Mouse (Mus musculus) liver, embryonic 16.5 days (tissue): Measurements from ENCODE around the gene Fahd2a. TPM values are rescaled to one million over a fixed set of nuclear protein-coding genes. Genes with fewer than 3 reads are reported as not detected.

ENCODE experiments used
- ATAC-seq: fragments of 200-750 bp; cut with Nextera tagmentation; 2 replicates; pipeline ENCODE4 v1.8.0; 2017; ENCODE audit warnings: low read depth, mild to moderate bottlenecking, moderate number of reproducible peaks, moderate library complexity
- H3K27ac ChIP-seq: fragments of 300-500 bp; sonication (generic); 2 replicates; pipeline ENCODE4 v1.5.1; 2014; ENCODE audit warnings: mild to moderate bottlenecking, low read length
- H3K27me3 ChIP-seq: fragments of 300-500 bp; sonication (generic); 2 replicates; pipeline ENCODE4 v1.6.1; 2014; ENCODE audit warnings: low read depth, low read length, mixed read lengths; ENCODE audit not compliant: control insufficient read depth, insufficient read depth
- H3K36me3 ChIP-seq: fragments of 300-500 bp; sonication (generic); 2 replicates; pipeline ENCODE4 v1.6.1; 2014; ENCODE audit warnings: mild to moderate bottlenecking; ENCODE audit not compliant: control insufficient read depth, insufficient read depth
- H3K4me1 ChIP-seq: fragments of 300-500 bp; sonication (generic); 2 replicates; pipeline ENCODE4 v1.6.1; 2014; ENCODE audit warnings: low read depth, low read length, mixed read lengths; ENCODE audit not compliant: control insufficient read depth
- H3K4me2 ChIP-seq: fragments of 300-500 bp; sonication (generic); 2 replicates; pipeline ENCODE4 v1.6.1; 2014; ENCODE audit warnings: low read depth, low read length, mixed read lengths
- H3K4me3 ChIP-seq: fragments of 300-500 bp; sonication (generic); 2 replicates; pipeline ENCODE4 v1.5.1; 2014; ENCODE audit warnings: low read depth, mild to moderate bottlenecking, low read length
- H3K9ac ChIP-seq: fragments of 300-500 bp; sonication (generic); 2 replicates; pipeline ENCODE4 v1.6.1; 2014; ENCODE audit warnings: low read depth, low read length
- H3K9me3 ChIP-seq: fragments of 300-500 bp; sonication (generic); replicated peaks from 2 replicates; pipeline ENCODE4 v1.6.1; 2016; ENCODE audit warnings: low read length; ENCODE audit not compliant: control insufficient read depth
- WGBS: fragments of 180-500 bp; shearing (Covaris S2); extraction: QIAGEN DNeasy Blood & Tissue Kit; methylation state at CpG from one replicate; pipeline ENCODE4 v1.1.7; 2014; ENCODE audit not compliant: insufficient replicate concordance; 5-methylcytosine and 5-hydroxymethylcytosine counted together
- polyA plus RNA-seq: library from polyadenylated mRNA; unstranded; fragments of >200 nt; fragmentation: Nextera tagmentation; extraction: Ambion mirVana; gene quantifications from 2 replicates; pipeline ENCODE4 v1.2.1, GENCODE M21; 2015

Gene Fahd2a
- polyA plus RNA-seq, 1 experiment from 2014 or later, result 15.8 TPM

- no peaks in the 10 kb centered on the region for H3K4me1 ChIP-seq
- H3K36me3 ChIP-seq, result no peaks in the 10 kb centered on the region
- H3K4me2 ChIP-seq, result no peak overlapping the region
- no peaks in the 10 kb centered on the region for H3K27me3 ChIP-seq
- 62% methylated on average over 2 of the region's 2 CpGs for WGBS
- no peak overlapping the region for H3K4me3 ChIP-seq
- no peak for ATAC-seq
- no peak overlapping the region for H3K27ac ChIP-seq
- no peaks in the 10 kb centered on the region for H3K9me3 ChIP-seq
- H3K9ac ChIP-seq, result no peak overlapping the region
These were observed 56.8 kb downstream of the Fahd2a start for GRCm38 (mm10) chr2:127387521-127387920.

Other genes with a start within 250 kb of the Fahd2a start
- gene 1810024B03Rik, start 236.3 kb downstream of the Fahd2a start, polyA plus RNA-seq, result 0.68 and 0.70 TPM in 2 replicates
- 23.3 and 28.2 TPM in 2 replicates for gene Snrnp200, start 236.2 kb downstream of the Fahd2a start, polyA plus RNA-seq
- gene Ciao1, start 196.7 kb downstream of the Fahd2a start, polyA plus RNA-seq, result 34.7 and 39.8 TPM in 2 replicates
- 10.3 and 10.7 TPM in 2 replicates for gene Tmem127, start 196.7 kb downstream of the Fahd2a start, polyA plus RNA-seq
- 32.7 and 34.9 TPM in 2 replicates for gene Stard7, start 174.3 kb downstream of the Fahd2a start, polyA plus RNA-seq
- gene Dusp2, start 108.4 kb downstream of the Fahd2a start, polyA plus RNA-seq, result 1.8 and 2.2 TPM in 2 replicates
- gene Astl, start 105.9 kb downstream of the Fahd2a start, polyA plus RNA-seq, result not detected in 2 replicates
- gene Adra2b, start 81.4 kb downstream of the Fahd2a start, polyA plus RNA-seq, result 16.7 and 19.2 TPM in 2 replicates
- 0.28 and 0.38 TPM in 2 replicates for gene Gpat2, start 19.4 kb downstream of the Fahd2a start, polyA plus RNA-seq
- gene Kcnip3, start 77.5 kb upstream of the Fahd2a start, polyA plus RNA-seq, result 0.23 and 0.31 TPM in 2 replicates
- 0.05 TPM in 1 of 2 replicates, not detected in the other for gene Prom2, start 96.9 kb upstream of the Fahd2a start, polyA plus RNA-seq
- 1.0 and 1.1 TPM in 2 replicates for gene Zfp661, start 142.5 kb upstream of the Fahd2a start, polyA plus RNA-seq
- 65.0 and 72.5 TPM in 2 replicates for gene Mrps5, start 142.7 kb upstream of the Fahd2a start, polyA plus RNA-seq
- not detected in 2 replicates for gene Mal, start 212.1 kb upstream of the Fahd2a start, polyA plus RNA-seq